Mouse (Mus musculus): ENCODE measurements around the gene En1. TPM values are rescaled to one million over a fixed set of nuclear protein-coding genes. Genes with fewer than 3 reads are reported as not detected.
A peak's percentile ranks its signal among the peaks of the same experiment; 100 is the strongest.

The En1 gene
- polyA plus RNA-seq (2021), result not detected

DNA sequence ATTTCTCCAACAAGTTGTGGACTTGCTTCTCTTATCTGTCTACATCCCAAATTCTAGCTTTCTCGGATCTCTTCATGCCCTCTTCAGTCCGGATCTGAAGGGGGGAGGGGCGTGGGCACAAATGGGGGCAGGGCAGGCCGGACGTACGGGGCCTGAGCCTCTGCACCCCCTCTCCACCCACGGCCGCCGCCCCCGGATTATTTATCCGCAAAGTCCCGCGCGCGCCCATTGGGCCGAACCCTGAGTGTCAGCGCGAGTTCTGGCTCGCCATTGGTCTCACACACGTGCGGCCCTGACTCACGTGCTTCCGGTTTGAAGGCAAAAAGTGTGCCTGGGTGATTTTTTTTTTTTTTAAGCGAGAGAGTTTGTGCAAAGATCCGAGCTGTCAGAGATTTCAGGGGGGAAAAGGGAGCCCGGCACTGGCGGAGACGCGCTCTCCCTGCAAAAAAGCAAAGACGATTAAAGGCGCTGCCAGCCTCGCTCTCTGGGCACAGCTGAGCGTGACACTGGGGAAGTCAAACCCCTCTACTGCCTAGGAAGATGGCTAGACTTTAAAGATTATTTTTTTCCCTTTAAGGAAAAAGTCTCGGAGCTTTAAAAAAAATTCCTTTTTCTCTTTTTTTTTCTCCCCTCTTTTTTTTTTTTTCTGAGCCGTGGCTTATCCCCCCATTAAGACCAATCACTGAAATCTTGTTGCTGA, at the start of gene En1:
Gene En1 (plus strand): TSS at position 388 of the 700 bp plus-strand sequence.
- H3K27me3 ChIP-seq, result peaks cover 87% of the 10 kb centered on the region
- TF ChIP-seq CTCF (IDR thresholded peaks at IDR 0.05), result no peak
- no peak for ATAC-seq
- ChIA-PET CTCF (no interaction called here), POLR2A (no interaction called here)
- in situ Hi-C loops (cut with MboI; ENCODE audit: low pct_unique_long_range_greater_than_20kb), result no loop called here
- no peak for DNase-seq (ENCODE audit: low read depth, low spot score)

DNA sequence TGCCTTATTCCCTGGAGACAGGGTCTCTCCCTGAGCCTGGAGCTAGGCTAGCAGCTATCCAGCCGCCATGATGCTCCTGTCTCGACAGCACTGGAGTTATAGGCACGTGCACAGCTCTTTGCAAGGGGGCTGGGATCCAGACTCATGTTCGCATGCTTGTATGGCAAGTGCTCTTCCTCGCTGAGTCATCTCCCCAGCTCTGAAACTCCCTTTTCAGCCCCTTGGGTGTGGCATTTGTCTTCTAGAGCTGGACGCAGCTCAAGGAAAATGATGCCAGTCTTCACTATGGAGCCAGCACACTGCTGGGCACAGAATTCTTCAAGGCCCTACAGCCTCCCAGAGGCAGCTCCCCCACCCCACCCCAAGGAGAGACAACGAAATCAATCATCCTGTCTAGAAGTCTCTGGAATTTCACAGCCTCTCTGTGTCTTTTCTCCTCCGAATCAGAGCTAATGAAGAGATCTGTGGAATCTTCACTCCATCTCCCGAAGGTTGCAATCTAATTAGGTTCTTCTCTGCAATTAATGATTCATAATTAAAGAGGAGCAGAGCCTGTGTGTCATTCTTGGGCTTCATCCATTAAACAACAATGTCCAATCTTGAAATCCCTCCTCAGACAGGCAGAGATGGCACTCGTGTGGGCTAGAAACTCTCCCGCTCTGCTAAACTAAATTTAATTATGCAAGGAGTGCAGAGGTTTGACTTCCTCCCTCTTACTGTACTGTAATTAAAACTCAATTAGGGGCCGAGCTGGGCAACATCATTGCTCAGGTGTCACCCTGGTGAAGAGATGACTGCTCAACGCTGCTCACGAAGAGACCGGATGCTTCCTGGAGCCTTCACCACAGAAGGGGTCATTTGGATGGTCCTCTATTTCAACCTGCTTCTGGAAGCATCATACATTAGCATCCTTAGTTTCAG, 45.0 kb upstream of the En1 start:
- POLR2A ChIA-PET, result no interaction called here
- no peak for ATAC-seq
- in situ Hi-C loops (cut with MboI; ENCODE audit: low pct_unique_long_range_greater_than_20kb), result loop anchor here (10.0 kb wide), 1 partner anchor 462 kb away; no protein-coding TSS in a partner anchor

DNA sequence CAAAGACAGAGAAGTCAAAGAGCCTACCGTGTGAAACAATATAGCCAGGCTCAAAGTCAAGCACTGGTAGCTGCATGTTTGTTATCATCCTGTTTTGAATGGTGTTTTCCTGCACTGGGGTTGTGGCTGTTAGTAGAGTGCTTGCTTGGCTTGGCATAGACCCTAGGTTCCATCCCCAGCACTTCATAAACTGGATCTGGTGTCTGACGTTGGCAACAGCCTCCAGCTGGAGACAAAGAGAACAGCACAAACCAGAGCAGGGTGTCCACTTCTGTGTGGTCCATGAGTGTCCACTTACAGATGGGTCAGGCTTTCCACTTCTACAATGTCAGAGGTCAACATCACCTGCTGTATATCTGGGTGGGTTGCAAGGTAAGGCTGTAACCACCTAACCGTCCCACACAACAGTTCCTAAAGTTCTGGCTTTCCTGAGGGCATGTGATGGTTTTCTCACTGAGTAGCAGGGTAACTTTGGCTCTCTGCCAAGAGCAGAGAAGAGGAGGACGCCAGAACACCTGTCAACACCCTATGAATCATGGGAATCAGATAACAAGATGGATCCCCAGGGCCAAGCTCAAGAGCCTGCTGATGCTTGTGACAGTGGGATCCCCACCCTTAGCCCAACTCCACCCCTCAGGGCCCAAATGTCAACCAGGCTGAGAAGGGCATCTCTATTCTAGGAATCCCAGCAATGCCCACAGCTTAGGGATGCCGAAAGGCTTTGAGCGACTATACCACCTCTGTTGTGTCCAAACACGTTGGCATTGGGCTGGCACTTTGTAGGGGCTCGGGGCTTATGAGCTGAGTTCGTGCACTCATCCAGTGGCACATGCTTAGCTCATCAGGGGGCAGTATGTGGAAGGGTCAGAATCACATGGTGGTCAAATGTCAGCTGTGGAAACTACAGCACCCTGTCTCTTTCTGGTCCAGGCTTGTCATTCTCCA, 43.6 kb upstream of the En1 start:
- H3K27me3 ChIP-seq, result peaks cover 31% of the 10 kb centered on the region
- in situ Hi-C loops (cut with MboI; ENCODE audit: low pct_unique_long_range_greater_than_20kb), result loop anchor here (10.0 kb wide), 1 partner anchor 464 kb away; no protein-coding TSS in a partner anchor
- ChIA-PET POLR2A (no interaction called here), CTCF (interaction anchor here (1.1 kb wide), 1 partner anchor 28 kb away, joined by 3 read pairs; no protein-coding TSS in a partner anchor)
- TF ChIP-seq CTCF (IDR thresholded peaks at IDR 0.05), result no peak
- no peak for DNase-seq (ENCODE audit: low read depth, low spot score)
- ATAC-seq, result no peak

More for the DNA sequence above, 45.0 kb upstream of the En1 start:
- peaks cover 37% of the 10 kb centered on the region for H3K27me3 ChIP-seq
- CTCF ChIA-PET, result interaction anchor here (1.1 kb wide), 1 partner anchor 29 kb away, joined by 3 read pairs; no protein-coding TSS in a partner anchor
- no peak for TF ChIP-seq CTCF (IDR thresholded peaks at IDR 0.05)
- no peak for DNase-seq (ENCODE audit: low read depth, low spot score)

DNA sequence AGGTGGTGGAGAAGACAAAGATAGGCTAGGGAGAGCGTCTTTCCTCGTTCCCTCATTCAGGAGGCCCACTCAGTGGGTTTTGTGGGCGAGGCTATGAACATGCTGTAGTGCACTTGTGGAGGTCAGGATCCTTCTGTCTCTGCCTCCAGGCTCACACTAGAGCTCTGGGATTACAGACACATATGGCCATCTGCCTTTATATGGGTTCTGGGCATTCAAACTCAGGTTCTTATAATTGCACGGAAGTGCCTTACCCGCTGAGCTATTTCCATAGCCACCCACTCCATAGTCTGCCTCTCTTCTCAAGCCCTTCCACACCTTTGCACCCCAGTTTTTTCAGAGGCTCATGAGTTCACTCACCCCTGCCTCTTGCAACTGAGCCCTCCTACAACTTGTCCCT, 42.3 kb upstream of the En1 start:
- CTCF ChIA-PET, result no interaction called here
- in situ Hi-C loops (cut with MboI; ENCODE audit: low pct_unique_long_range_greater_than_20kb), result loop anchor here (10.0 kb wide), 1 partner anchor 465 kb away; no protein-coding TSS in a partner anchor
- DNase-seq (ENCODE audit: low read depth, low spot score) (no peak), ATAC-seq (no peak)
- POLR2A ChIA-PET, result no interaction called here
- TF ChIP-seq CTCF (IDR thresholded peaks at IDR 0.05), result no peak
- peaks cover 22% of the 10 kb centered on the region for H3K27me3 ChIP-seq

DNA sequence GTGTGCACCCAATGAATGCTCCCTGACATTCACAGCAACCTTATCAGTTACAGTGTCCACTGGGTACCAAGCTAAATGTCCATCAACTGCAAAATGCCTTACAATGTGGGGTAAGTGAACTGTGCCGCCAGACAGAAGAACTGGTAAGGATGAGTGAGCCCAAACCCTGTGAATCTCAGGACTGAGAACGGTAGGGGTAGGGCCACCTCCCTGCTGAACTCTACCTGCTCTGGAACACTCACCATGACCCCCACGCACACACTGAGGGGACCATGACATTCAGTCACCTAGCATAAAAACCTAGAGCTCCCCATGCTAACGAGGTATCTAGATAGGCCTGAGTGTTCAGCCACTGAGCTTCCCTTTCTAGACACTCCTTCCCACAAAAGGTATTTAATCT, 20.9 kb upstream of the En1 start:
- ChIA-PET POLR2A (no interaction called here), CTCF (no interaction called here)
- ATAC-seq, result no peak
- peaks cover 8% of the 10 kb centered on the region for H3K27me3 ChIP-seq
- no peak for DNase-seq (ENCODE audit: low read depth, low spot score)
- in situ Hi-C loops (cut with MboI; ENCODE audit: low pct_unique_long_range_greater_than_20kb), result no loop called here
- no peak for TF ChIP-seq CTCF (IDR thresholded peaks at IDR 0.05)

DNA sequence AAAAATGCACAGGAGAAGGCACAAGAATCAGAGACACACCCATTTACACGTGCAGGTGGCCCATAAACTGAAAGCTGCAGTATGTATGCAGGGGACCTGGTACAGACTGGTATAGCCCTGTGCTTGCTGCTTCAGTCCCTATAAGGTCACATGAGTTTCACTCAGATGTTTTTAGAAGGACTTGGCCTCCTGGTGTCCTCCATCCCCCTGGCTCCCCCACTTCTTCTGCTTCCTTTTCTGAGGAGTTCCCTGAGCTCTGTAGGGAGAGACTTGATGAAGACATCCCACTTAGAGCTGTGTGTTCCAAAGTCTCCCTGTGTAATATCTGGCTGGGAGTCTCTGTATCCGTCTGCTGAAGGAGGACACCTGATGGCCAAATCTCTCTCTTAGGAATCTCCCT, 16.7 kb upstream of the En1 start:
- no peak for TF ChIP-seq CTCF (IDR thresholded peaks at IDR 0.05)
- ChIA-PET CTCF (interaction anchor here (2.4 to 2.6 kb wide), 2 partner anchors 594 to 596 kb away, joined by 12 read pairs; no protein-coding TSS in a partner anchor), POLR2A (no interaction called here)
- DNase-seq (ENCODE audit: low read depth, low spot score), result no peak
- H3K27me3 ChIP-seq, result peaks cover 9% of the 10 kb centered on the region
- no peak for ATAC-seq
- in situ Hi-C loops (cut with MboI; ENCODE audit: low pct_unique_long_range_greater_than_20kb), result loop anchor here (5.0 kb wide), 2 partner anchors 592 to 817 kb away; no protein-coding TSS in a partner anchor

DNA sequence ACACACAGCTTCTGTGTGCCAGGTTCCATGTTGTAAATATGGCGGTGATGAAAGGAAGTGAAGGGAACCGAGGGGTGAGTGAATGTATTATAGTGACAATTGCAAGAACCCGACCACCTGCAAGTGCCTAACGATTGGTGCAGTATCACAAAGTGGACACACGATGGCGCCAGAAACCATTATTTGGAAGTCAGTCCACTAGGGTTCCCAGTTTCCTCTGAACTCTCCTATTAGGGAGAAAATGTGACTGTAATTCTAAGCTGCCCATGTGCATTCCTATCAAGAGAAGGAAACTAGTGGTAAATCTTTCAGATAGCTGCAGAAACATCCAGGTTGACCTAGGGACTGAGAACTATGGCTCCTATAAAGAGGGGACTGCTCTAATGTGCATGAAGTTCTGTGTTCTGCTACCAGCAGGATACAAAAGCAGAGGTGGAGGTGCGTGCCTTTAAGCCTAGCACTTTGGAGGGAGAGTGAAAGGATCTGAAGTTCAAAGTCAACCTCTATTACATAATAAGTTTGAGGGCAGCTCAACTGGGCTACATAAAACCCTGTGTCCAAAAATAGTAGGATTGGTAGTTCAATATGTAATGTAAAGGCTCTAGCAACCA, 15.6 kb upstream of the En1 start:
- CTCF ChIA-PET, result interaction anchor here (0.9 to 2.6 kb wide), 8 partner anchors 17 to 633 kb away, joined by 3 to 12 read pairs (median 4); no protein-coding TSS in a partner anchor
- POLR2A ChIA-PET, result interaction anchor here (0.6 kb wide), 1 partner anchor 564 kb away, joined by 3 read pairs; no protein-coding TSS in a partner anchor
- TF ChIP-seq CTCF (IDR thresholded peaks at IDR 0.05), result peak; percentile 91
- DNase-seq (ENCODE audit: low read depth, low spot score), result peak; percentile 3
- in situ Hi-C loops (cut with MboI; ENCODE audit: low pct_unique_long_range_greater_than_20kb), result loop anchor here (5.0 kb wide), 2 partner anchors 591 to 816 kb away; no protein-coding TSS in a partner anchor
- peak; percentile 40 for ATAC-seq
- H3K27me3 ChIP-seq, result peaks cover 15% of the 10 kb centered on the region

DNA sequence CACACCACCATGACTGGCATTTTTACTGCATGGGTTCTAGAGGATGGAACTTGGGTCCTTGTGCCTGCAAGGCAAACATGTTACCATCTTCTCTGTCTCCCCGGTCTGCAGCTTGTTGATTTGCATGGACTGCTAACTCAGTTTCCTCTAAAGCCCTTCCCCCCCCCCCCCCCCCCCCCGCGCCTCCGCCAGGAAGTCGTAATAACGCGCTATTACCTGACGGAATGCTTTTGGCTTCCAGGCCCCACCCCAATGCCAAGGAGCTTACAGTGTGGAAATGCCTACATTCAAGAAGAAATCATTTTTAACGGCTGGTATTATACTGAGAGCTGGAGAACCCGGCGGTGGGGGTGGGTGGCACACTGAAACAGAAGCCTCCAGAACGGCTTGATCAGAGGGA, 14.8 kb upstream of the En1 start:
- no peak for TF ChIP-seq CTCF (IDR thresholded peaks at IDR 0.05)
- H3K27me3 ChIP-seq, result peaks cover 21% of the 10 kb centered on the region
- in situ Hi-C loops (cut with MboI; ENCODE audit: low pct_unique_long_range_greater_than_20kb), result loop anchor here (5.0 kb wide), 2 partner anchors 590 to 815 kb away; no protein-coding TSS in a partner anchor
- ATAC-seq, result no peak
- CTCF ChIA-PET, result interaction anchor here (1.2 to 2.6 kb wide), 4 partner anchors 18 to 632 kb away, joined by 3 to 12 read pairs (median 8); no protein-coding TSS in a partner anchor
- POLR2A ChIA-PET, result interaction anchor here (0.7 kb wide), 1 partner anchor 9 kb away, joined by 3 read pairs; no protein-coding TSS in a partner anchor
- no peak for DNase-seq (ENCODE audit: low read depth, low spot score)

DNA sequence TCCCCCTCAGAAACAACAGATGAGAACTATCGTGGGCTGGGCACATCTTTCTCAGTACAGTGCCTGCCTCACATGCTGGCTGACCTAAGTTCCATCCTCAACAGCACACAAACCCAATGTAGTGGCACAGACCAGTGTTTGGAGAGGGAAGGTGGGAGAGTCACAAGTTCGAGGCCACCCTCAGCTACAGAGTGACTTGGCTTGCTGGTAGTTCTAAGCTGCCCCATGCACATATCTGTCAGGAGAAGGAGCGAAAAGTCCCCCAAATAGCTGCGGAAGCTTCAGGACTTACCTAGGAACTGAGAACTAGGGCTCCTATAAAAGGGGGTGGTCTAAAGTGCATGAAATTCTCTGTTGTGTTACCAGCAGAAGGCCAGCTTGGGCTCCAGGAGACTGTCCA, 14.3 kb upstream of the En1 start:
- no peak for TF ChIP-seq CTCF (IDR thresholded peaks at IDR 0.05)
- in situ Hi-C loops (cut with MboI; ENCODE audit: low pct_unique_long_range_greater_than_20kb), result loop anchor here (5.0 kb wide), 2 partner anchors 589 to 814 kb away; no protein-coding TSS in a partner anchor
- no peak for ATAC-seq
- POLR2A ChIA-PET, result interaction anchor here (0.7 kb wide), 1 partner anchor 8 kb away, joined by 3 read pairs; no protein-coding TSS in a partner anchor
- no peak for DNase-seq (ENCODE audit: low read depth, low spot score)
- H3K27me3 ChIP-seq, result peaks cover 27% of the 10 kb centered on the region
- CTCF ChIA-PET, result no interaction called here
